Mouse (Mus musculus): Measurements from ENCODE around the gene Obp2b.

The Obp2b gene

GRCm38 (mm10) chr2:25779076-25779475 lies 42.3 kb downstream of the Obp2b start:
- no peak for DNase-seq (ENCODE audit: low spot score in 2 of 2)

DNA sequence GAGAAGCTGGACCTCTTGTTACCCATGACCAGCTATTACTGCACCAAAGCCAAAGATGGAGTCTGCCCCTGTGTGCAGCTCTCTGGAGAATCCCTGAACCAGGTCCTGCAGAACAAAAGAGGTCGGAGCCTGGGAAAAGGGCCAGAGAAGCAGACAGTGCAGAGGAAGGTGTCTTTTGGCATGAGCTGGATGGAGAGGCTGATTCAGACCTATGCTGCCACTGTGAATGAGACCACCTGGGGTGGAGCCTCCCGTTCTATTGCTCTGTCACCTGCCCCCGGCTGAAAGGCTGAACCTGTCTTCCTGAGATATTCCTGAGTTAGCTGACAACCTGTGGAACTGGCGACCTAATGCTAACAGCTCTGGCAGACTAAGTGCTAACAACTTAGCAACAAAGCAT lies 44.1 kb downstream of the Obp2b start:
- DNase-seq (ENCODE audit: low spot score in 2 of 2): no peak

- DNase-seq (ENCODE audit: low spot score in 2 of 2): no peak
Observed at GRCm38 (mm10) chr2:25781957-25782356, 45.1 kb downstream of the Obp2b start, which contains the start of gene Gm13539. Gene Gm13539, plus strand, starts transcription at chr2:25782257.

GRCm38 (mm10) chr2:25785573-25786322 lies 48.9 kb downstream of the Obp2b start:
- DNase-seq (ENCODE audit: low spot score in 2 of 2): no peak

DNA sequence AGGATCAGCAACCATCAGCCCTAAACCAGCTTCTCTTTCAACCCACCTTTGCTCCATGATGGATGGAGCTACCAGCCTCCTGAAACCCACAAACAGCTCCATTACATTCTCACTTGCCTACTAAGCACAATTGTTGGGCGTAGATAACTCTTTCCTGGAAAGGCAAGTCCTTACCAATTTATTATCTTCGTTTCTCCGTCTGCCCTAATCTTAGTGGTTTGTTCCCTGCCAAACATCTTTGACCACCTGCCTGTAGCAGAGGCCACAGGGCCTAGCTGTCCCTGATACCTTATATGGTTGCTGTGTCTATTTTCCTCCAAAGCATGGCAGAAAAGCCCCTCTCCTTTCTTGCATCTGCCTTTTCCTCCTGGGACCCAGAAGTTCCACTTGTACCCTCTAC lies 52.3 kb downstream of the Obp2b start:
- DNase-seq (ENCODE audit: low spot score in 2 of 2): no peak
